Mouse (Mus musculus) liver, adult 2 months (tissue): Measurements from ENCODE around the gene Stxbp1.

Source experiments
- CTCF ChIP-seq: fragments of 200-500 bp; IDR thresholded peaks from 2 replicates; pipeline ENCODE4 v1.5.1; 2011; ENCODE audit warnings: low read depth, low read length, control low read depth
- POLR2A ChIP-seq: fragments of 200-500 bp; IDR thresholded peaks from 2 replicates; pipeline ENCODE4 v1.6.1; 2011; ENCODE audit warnings: low read length, control low read depth; ENCODE audit not compliant: insufficient read depth; ENCODE audit errors: extremely low read depth

GRCm38 (mm10) chr2:32842558-32842957 lies 4.5 kb downstream of the Stxbp1 start:
- peak; percentile 27; the same call in 1 of the 2 replicates for TF ChIP-seq CTCF
- TF ChIP-seq POLR2A, result no peak
